Mouse (Mus musculus): ENCODE measurements at regions not wholly inside any gene's neighbourhood (a gene's known extent, or its start where the extent isn't known, plus 50 kb on each side); places are given as distances from the start of the nearest gene placed in this dataset.

DNA sequence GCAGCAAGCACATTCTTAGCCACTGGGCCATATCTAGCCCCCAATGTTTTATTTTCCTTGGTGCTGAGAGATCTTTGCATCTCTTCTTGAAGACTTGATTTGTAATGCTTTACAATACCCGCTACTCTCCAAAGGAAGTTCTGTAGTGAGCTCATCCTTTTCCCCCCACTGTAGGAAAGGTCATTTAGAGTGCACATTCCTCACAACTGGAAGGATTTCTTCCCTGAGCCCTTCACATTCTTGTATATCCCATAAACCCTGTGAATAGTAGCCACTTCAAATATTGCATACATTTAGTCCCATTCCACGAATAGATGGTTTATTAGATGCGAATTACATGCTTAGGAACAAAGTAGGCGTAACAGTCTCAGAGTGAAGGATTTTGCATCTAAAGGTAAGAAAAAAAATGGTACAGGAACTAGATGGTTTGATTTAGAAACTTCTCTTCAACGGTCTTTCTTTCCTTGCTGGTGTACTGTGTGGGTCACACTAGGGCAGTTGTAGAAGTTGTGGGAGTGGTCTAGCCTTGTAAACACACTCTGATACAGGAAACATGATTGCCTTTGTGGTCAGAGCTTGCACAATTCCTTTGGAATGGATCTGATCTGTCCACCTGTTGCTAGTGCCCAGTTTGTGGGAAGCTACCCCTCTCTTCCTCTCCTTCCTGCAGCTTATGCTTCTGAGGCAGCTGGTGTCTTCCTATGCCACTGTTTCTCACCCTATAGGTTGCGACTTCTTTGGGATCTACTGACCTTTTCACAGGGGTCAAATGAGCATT, 326.0 kb upstream of the Prickle1 start:
- Histone ChIP-seq H3K4me1 (replicated peaks; ENCODE audit: control insufficient read depth in 2 of 2, insufficient read depth in 2 of 2, low read length in 1 of 2) (peaks cover 0 to 6% of the 10 kb centered on the region in 2 experiments; a peak in 1 of 4 replicates), H3K4me3 (ENCODE audit: insufficient read depth in 1 of 2, low read depth in 2 of 2, low read length in 2 of 2) (no peak overlapping the region), H3K36me3 (replicated peaks; ENCODE audit: control insufficient read depth, insufficient read depth, low read depth) (no peaks in the 10 kb centered on the region), H3K9me3 (ENCODE audit: control insufficient read depth, low read length) (no peaks in the 10 kb centered on the region), H3K9ac (replicated peaks) (no peak overlapping the region), H3K4me2 (ENCODE audit: low read depth) (no peak overlapping the region), H3K27ac (no peak overlapping the region), H3K27me3 (ENCODE audit: control insufficient read depth, insufficient read depth, low read length) (no peaks in the 10 kb centered on the region)
- TF ChIP-seq EP300 (IDR thresholded peaks at IDR 0.05; ENCODE audit: low read depth) (no peak), CTCF (IDR thresholded peaks at IDR 0.05; ENCODE audit: low read depth) (no peak)
- ATAC-seq (ENCODE audit: insufficient read depth) (no peak), DNase-seq (ENCODE audit: low read depth in 3 of 3, low spot score in 3 of 3) (no peak)
- WGBS (ENCODE audit: insufficient replicate concordance) = 58% methylated on average over 6 of the region's 6 CpGs

DNA sequence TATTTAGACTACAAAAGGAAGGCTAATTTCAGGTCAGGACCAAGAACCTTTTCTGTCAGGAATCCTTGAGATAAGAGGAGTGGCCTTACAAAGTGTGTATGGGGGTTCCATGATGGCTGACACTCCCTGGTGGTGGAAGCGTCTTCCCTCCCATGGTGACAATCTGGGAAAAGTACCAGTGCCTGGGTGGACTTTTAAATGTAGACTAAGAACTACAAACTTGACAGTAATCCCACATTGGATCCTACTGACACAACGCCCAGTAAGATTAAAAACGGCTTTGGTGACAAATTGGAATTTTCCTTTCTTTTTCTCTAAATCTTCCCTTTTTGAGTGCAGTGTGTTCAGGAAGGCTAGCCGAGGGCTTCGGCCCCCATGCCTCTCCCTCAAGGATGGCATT, 325.3 kb upstream of the Prickle1 start:
- H3K27ac ChIP-seq = no peak overlapping the region
- TF ChIP-seq CTCF (IDR thresholded peaks at IDR 0.05; ENCODE audit: low read depth) (no peak), EP300 (IDR thresholded peaks at IDR 0.05; ENCODE audit: low read depth) (no peak)
- no peak overlapping the region for H3K4me3 ChIP-seq (ENCODE audit: insufficient read depth in 1 of 2, low read depth in 2 of 2, low read length in 2 of 2)
- peaks cover 0 to 6% of the 10 kb centered on the region in 2 experiments; a peak in 1 of 4 replicates for H3K4me1 ChIP-seq (replicated peaks; ENCODE audit: control insufficient read depth in 2 of 2, insufficient read depth in 2 of 2, low read length in 1 of 2)
- WGBS (ENCODE audit: insufficient replicate concordance) = 59% methylated on average over 5 of the region's 5 CpGs
- no peaks in the 10 kb centered on the region for H3K36me3 ChIP-seq (replicated peaks; ENCODE audit: control insufficient read depth, insufficient read depth, low read depth)
- H3K4me2 ChIP-seq (ENCODE audit: low read depth) = no peak overlapping the region
- DNase-seq (ENCODE audit: low read depth in 3 of 3, low spot score in 3 of 3) (no peak), ATAC-seq (ENCODE audit: insufficient read depth) (no peak)
- H3K9ac ChIP-seq (replicated peaks) = no peak overlapping the region
- H3K9me3 ChIP-seq (ENCODE audit: control insufficient read depth, low read length) = no peaks in the 10 kb centered on the region
- no peaks in the 10 kb centered on the region for H3K27me3 ChIP-seq (ENCODE audit: control insufficient read depth, insufficient read depth, low read length)

DNA sequence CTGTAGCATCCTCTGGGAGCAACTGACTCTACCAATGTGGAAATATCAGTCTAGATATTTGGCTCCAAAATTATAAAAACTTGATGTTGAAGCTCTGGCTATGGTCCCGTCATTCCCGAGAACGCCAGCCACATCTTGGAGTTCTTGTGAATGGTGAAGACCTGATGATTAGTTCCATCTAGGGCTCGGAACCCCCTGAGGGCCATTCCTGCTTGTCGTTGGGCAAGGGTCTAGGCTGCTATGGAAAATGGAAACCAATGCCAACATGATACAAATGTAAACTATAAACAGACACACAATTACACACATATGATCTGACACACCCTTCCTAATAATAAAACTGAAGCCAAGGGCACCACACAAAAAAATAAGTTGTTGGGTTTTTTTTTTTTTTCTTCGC, 323.9 kb upstream of the Prickle1 start:
- TF ChIP-seq EP300 (IDR thresholded peaks at IDR 0.05; ENCODE audit: low read depth) (no peak), CTCF (IDR thresholded peaks at IDR 0.05; ENCODE audit: low read depth) (no peak)
- Histone ChIP-seq H3K4me3 (ENCODE audit: insufficient read depth in 1 of 2, low read depth in 2 of 2, low read length in 2 of 2) (no peak overlapping the region), H3K27me3 (ENCODE audit: control insufficient read depth, insufficient read depth, low read length) (no peaks in the 10 kb centered on the region), H3K36me3 (replicated peaks; ENCODE audit: control insufficient read depth, insufficient read depth, low read depth) (no peaks in the 10 kb centered on the region), H3K9ac (replicated peaks) (no peak overlapping the region), H3K4me2 (ENCODE audit: low read depth) (no peak overlapping the region), H3K4me1 (replicated peaks; ENCODE audit: control insufficient read depth in 2 of 2, insufficient read depth in 2 of 2, low read length in 1 of 2) (peaks cover 0 to 6% of the 10 kb centered on the region in 2 experiments; a peak in 1 of 4 replicates), H3K27ac (no peak overlapping the region), H3K9me3 (ENCODE audit: control insufficient read depth, low read length) (no peaks in the 10 kb centered on the region)
- ATAC-seq (ENCODE audit: insufficient read depth) (no peak), DNase-seq (ENCODE audit: low read depth in 3 of 3, low spot score in 3 of 3) (no peak)
- 69% methylated on average over 6 of the region's 6 CpGs for WGBS (ENCODE audit: insufficient replicate concordance)

GRCm38 (mm10) chr15:93916856-93917255, 321.2 kb upstream of the Prickle1 start:
- TF ChIP-seq EP300 (IDR thresholded peaks at IDR 0.05; ENCODE audit: low read depth) = no peak
- no peak for TF ChIP-seq CTCF (IDR thresholded peaks at IDR 0.05; ENCODE audit: low read depth)
- Histone ChIP-seq H3K4me1 (replicated peaks; ENCODE audit: control insufficient read depth in 2 of 2, insufficient read depth in 2 of 2, low read length in 1 of 2) (peaks cover 0 to 4% of the 10 kb centered on the region in 2 experiments; a peak in 2 of 4 replicates), H3K36me3 (replicated peaks; ENCODE audit: control insufficient read depth, insufficient read depth, low read depth) (no peaks in the 10 kb centered on the region), H3K27me3 (ENCODE audit: control insufficient read depth, insufficient read depth, low read length) (no peaks in the 10 kb centered on the region), H3K9me3 (ENCODE audit: control insufficient read depth, low read length) (no peaks in the 10 kb centered on the region), H3K4me3 (ENCODE audit: insufficient read depth in 1 of 2, low read depth in 2 of 2, low read length in 2 of 2) (no peak overlapping the region), H3K9ac (replicated peaks) (no peak overlapping the region), H3K27ac (no peak overlapping the region), H3K4me2 (ENCODE audit: low read depth) (no peak overlapping the region)
- WGBS (ENCODE audit: insufficient replicate concordance) = 44% methylated on average over 3 of the region's 3 CpGs
- ATAC-seq (ENCODE audit: insufficient read depth) = no peak
- no peak for DNase-seq (ENCODE audit: low read depth in 3 of 3, low spot score in 3 of 3)

GRCm38 (mm10) chr15:93913462-93913861, 317.8 kb upstream of the Prickle1 start:
- Histone ChIP-seq H3K9ac (replicated peaks) (no peak overlapping the region), H3K9me3 (ENCODE audit: control insufficient read depth, low read length) (no peaks in the 10 kb centered on the region), H3K4me2 (ENCODE audit: low read depth) (no peak overlapping the region), H3K4me3 (ENCODE audit: insufficient read depth in 1 of 2, low read depth in 2 of 2, low read length in 2 of 2) (no peak overlapping the region), H3K27ac (no peak overlapping the region), H3K27me3 (ENCODE audit: control insufficient read depth, insufficient read depth, low read length) (no peaks in the 10 kb centered on the region), H3K36me3 (replicated peaks; ENCODE audit: control insufficient read depth, insufficient read depth, low read depth) (no peaks in the 10 kb centered on the region), H3K4me1 (replicated peaks; ENCODE audit: control insufficient read depth in 2 of 2, insufficient read depth in 2 of 2, low read length in 1 of 2) (no peaks in the 10 kb centered on the region; a peak in 1 of 4 replicates)
- 13% methylated on average over 5 of the region's 5 CpGs for WGBS (ENCODE audit: insufficient replicate concordance)
- TF ChIP-seq EP300 (IDR thresholded peaks at IDR 0.05; ENCODE audit: low read depth) (no peak), CTCF (IDR thresholded peaks at IDR 0.05; ENCODE audit: low read depth) (no peak)
- ATAC-seq (ENCODE audit: insufficient read depth) (no peak), DNase-seq (ENCODE audit: low read depth in 3 of 3, low spot score in 3 of 3) (no peak)

Measured in liver, embryonic 14.5 days (tissue).